Mouse (Mus musculus): ENCODE results near the gene Coq10b.
"Not testable (repeated sequence)": the region's sequence is repeated elsewhere in the genome, so short reads cannot be mapped to it uniquely, and the experiment has no call there.

Coq10b gene

GRCm38 (mm10) chr1:55055322-55056115, 2.9 kb downstream of the Coq10b start:
- no peak for DNase-seq (ENCODE audit: low spot score in 2 of 2)

- DNase-seq (ENCODE audit: low spot score in 2 of 2): not testable (repeated sequence)
Observed at GRCm38 (mm10) chr1:55058383-55058782, 5.8 kb downstream of the Coq10b start.

GRCm38 (mm10) chr1:55061099-55061498, 8.5 kb downstream of the Coq10b start:
- DNase-seq (ENCODE audit: low spot score in 2 of 2): no peak

- DNase-seq (ENCODE audit: low spot score in 2 of 2): no peak
Observed at GRCm38 (mm10) chr1:55061772-55062171, 9.2 kb downstream of the Coq10b start.

- DNase-seq (ENCODE audit: low spot score in 2 of 2): not testable (repeated sequence)
Observed at GRCm38 (mm10) chr1:55072328-55072727, 19.8 kb downstream of the Coq10b start.

GRCm38 (mm10) chr1:55074757-55075156, 22.2 kb downstream of the Coq10b start:
- no peak for DNase-seq (ENCODE audit: low spot score in 2 of 2)

- DNase-seq (ENCODE audit: low spot score in 2 of 2): no peak
Observed at GRCm38 (mm10) chr1:55075652-55076394, 23.3 kb downstream of the Coq10b start.

GRCm38 (mm10) chr1:55076395-55076743, 23.8 kb downstream of the Coq10b start:
- DNase-seq (ENCODE audit: low spot score in 2 of 2): no peak

GRCm38 (mm10) chr1:55076849-55077516, 24.4 kb downstream of the Coq10b start:
- DNase-seq (ENCODE audit: low spot score in 2 of 2): no peak

GRCm38 (mm10) chr1:55079677-55080076, 27.1 kb downstream of the Coq10b start:
- peak in 1 of 2 experiments; percentile 52 for DNase-seq (ENCODE audit: low spot score in 2 of 2)

- DNase-seq (ENCODE audit: low spot score in 2 of 2): no peak
Observed at GRCm38 (mm10) chr1:55082106-55082505, 29.5 kb downstream of the Coq10b start.

- no peak for DNase-seq (ENCODE audit: low spot score in 2 of 2)
Observed at GRCm38 (mm10) chr1:55085781-55086366, 33.3 kb downstream of the Coq10b start.

- DNase-seq (ENCODE audit: low spot score in 2 of 2): peak in 1 of 2 experiments; percentile 15
Observed at GRCm38 (mm10) chr1:55086868-55087400, 34.4 kb downstream of the Coq10b start.

- DNase-seq (ENCODE audit: low spot score in 2 of 2): no peak
Observed at GRCm38 (mm10) chr1:55087401-55087904, 34.9 kb downstream of the Coq10b start.

GRCm38 (mm10) chr1:55087932-55088610, 35.5 kb downstream of the Coq10b start, which contains the start of the genes Hspe1 and Hspd1:
Hspe1 (plus strand) TSS chr1:55088132.
Hspd1 (minus strand) TSS chr1:55088243.
- peak; percentile 96 to 99 for DNase-seq (ENCODE audit: low spot score in 2 of 2)

- no peak for DNase-seq (ENCODE audit: low spot score in 2 of 2)
Observed at GRCm38 (mm10) chr1:55088611-55089497, 36.3 kb downstream of the Coq10b start.

- DNase-seq (ENCODE audit: low spot score in 2 of 2): no peak
Observed at GRCm38 (mm10) chr1:55089498-55090064, 37.0 kb downstream of the Coq10b start.

- peak in 1 of 2 experiments; percentile 26 for DNase-seq (ENCODE audit: low spot score in 2 of 2)
Observed at GRCm38 (mm10) chr1:55092056-55092455, 39.5 kb downstream of the Coq10b start.

- DNase-seq (ENCODE audit: low spot score in 2 of 2): no peak
Observed at GRCm38 (mm10) chr1:55092469-55092868, 39.9 kb downstream of the Coq10b start.
